Mouse (Mus musculus): Measurements from ENCODE around the gene Prep. TPM values are rescaled to one million over a fixed set of nuclear protein-coding genes. Genes with fewer than 3 reads are reported as not detected.

Prep gene
- polyA plus RNA-seq, 1 experiment from 2014 or later: 22.1 TPM

- peaks cover 38% of the 10 kb centered on the region for H3K4me1 ChIP-seq (replicated peaks; ENCODE audit: control insufficient read depth, insufficient read depth, low read length)
- H3K9ac ChIP-seq (ENCODE audit: low read depth, low read length): no peak overlapping the region
- H3K9me3 ChIP-seq (ENCODE audit: control insufficient read depth, low read length): no peaks in the 10 kb centered on the region
- H3K27me3 ChIP-seq (replicated peaks; ENCODE audit: control insufficient read depth, insufficient read depth, low read length): no peaks in the 10 kb centered on the region
- H3K4me2 ChIP-seq: peak overlapping the region; percentile 45; the same call in 1 of the 2 replicates
- no peak for DNase-seq (ENCODE audit: low spot score)
- 77% methylated on average over 5 of the region's 5 CpGs for WGBS
- H3K4me3 ChIP-seq (ENCODE audit: low read depth, low read length): no peak overlapping the region
- H3K27ac ChIP-seq (ENCODE audit: low read depth, low read length): no peak overlapping the region
- peaks cover 10% of the 10 kb centered on the region; the same call in 1 of the 2 replicates for H3K36me3 ChIP-seq (ENCODE audit: control insufficient read depth, insufficient read depth, low read length)
- ATAC-seq (replicated peaks; ENCODE audit: low FRiP score): no peak
Measured at GRCm38 (mm10) chr10:45070362-45070761, 3.4 kb downstream of the Prep start.

GRCm38 (mm10) chr10:45070929-45071813 is 4.2 kb downstream of the Prep start:
- no peak overlapping the region for H3K9ac ChIP-seq (ENCODE audit: low read depth, low read length)

GRCm38 (mm10) chr10:45072339-45072738 is 5.3 kb downstream of the Prep start:
- ATAC-seq (replicated peaks; ENCODE audit: low FRiP score) (no peak), DNase-seq (ENCODE audit: low spot score) (no peak)
- Histone ChIP-seq H3K9me3 (ENCODE audit: control insufficient read depth, low read length) (no peaks in the 10 kb centered on the region), H3K36me3 (ENCODE audit: control insufficient read depth, insufficient read depth, low read length) (peaks cover 10% of the 10 kb centered on the region; the same call in 1 of the 2 replicates), H3K4me1 (replicated peaks; ENCODE audit: control insufficient read depth, insufficient read depth, low read length) (peaks cover 49% of the 10 kb centered on the region), H3K4me2 (no peak overlapping the region), H3K27me3 (replicated peaks; ENCODE audit: control insufficient read depth, insufficient read depth, low read length) (no peaks in the 10 kb centered on the region), H3K4me3 (ENCODE audit: low read depth, low read length) (no peak overlapping the region), H3K9ac (ENCODE audit: low read depth, low read length) (no peak overlapping the region), H3K27ac (ENCODE audit: low read depth, low read length) (no peak overlapping the region)
- WGBS: 90% methylated on average over 4 of the region's 4 CpGs

More at GRCm38 (mm10) chr10:45070929-45071813, 4.2 kb downstream of the Prep start:
- no peak overlapping the region for H3K27ac ChIP-seq (ENCODE audit: low read depth, low read length)
- ATAC-seq (replicated peaks; ENCODE audit: low FRiP score) (peak; percentile 33), DNase-seq (ENCODE audit: low spot score) (no peak)
- peak overlapping the region; percentile 45 for H3K4me2 ChIP-seq
- WGBS: 59% methylated on average over 13 of the region's 13 CpGs
- peaks cover 10% of the 10 kb centered on the region; the same call in 1 of the 2 replicates for H3K36me3 ChIP-seq (ENCODE audit: control insufficient read depth, insufficient read depth, low read length)
- peaks cover 40% of the 10 kb centered on the region for H3K4me1 ChIP-seq (replicated peaks; ENCODE audit: control insufficient read depth, insufficient read depth, low read length)
- no peaks in the 10 kb centered on the region for H3K27me3 ChIP-seq (replicated peaks; ENCODE audit: control insufficient read depth, insufficient read depth, low read length)
- no peaks in the 10 kb centered on the region for H3K9me3 ChIP-seq (ENCODE audit: control insufficient read depth, low read length)
- H3K4me3 ChIP-seq (ENCODE audit: low read depth, low read length): no peak overlapping the region

- no peak for DNase-seq (ENCODE audit: low spot score)
- WGBS: 90% methylated on average over 6 of the region's 6 CpGs
- peaks cover 44% of the 10 kb centered on the region for H3K4me1 ChIP-seq (replicated peaks; ENCODE audit: control insufficient read depth, insufficient read depth, low read length)
Measured at GRCm38 (mm10) chr10:45074543-45074942, 7.5 kb downstream of the Prep start.

GRCm38 (mm10) chr10:45075491-45076051 is 8.6 kb downstream of the Prep start:
- no peak overlapping the region for H3K4me3 ChIP-seq (ENCODE audit: low read depth, low read length)
- H3K36me3 ChIP-seq (ENCODE audit: control insufficient read depth, insufficient read depth, low read length): peaks cover 10% of the 10 kb centered on the region; the same call in 1 of the 2 replicates
- no peak overlapping the region for H3K27ac ChIP-seq (ENCODE audit: low read depth, low read length)
- H3K4me2 ChIP-seq: no peak overlapping the region
- H3K9ac ChIP-seq (ENCODE audit: low read depth, low read length): no peak overlapping the region
- WGBS: 71% methylated on average over 5 of the region's 5 CpGs
- H3K9me3 ChIP-seq (ENCODE audit: control insufficient read depth, low read length): no peaks in the 10 kb centered on the region
- no peak for ATAC-seq (replicated peaks; ENCODE audit: low FRiP score)
- no peaks in the 10 kb centered on the region for H3K27me3 ChIP-seq (replicated peaks; ENCODE audit: control insufficient read depth, insufficient read depth, low read length)
- H3K4me1 ChIP-seq (replicated peaks; ENCODE audit: control insufficient read depth, insufficient read depth, low read length): peaks cover 46% of the 10 kb centered on the region
- no peak for DNase-seq (ENCODE audit: low spot score)

More at GRCm38 (mm10) chr10:45074543-45074942, 7.5 kb downstream of the Prep start:
- no peaks in the 10 kb centered on the region for H3K9me3 ChIP-seq (ENCODE audit: control insufficient read depth, low read length)
- no peak overlapping the region for H3K4me3 ChIP-seq (ENCODE audit: low read depth, low read length)
- no peak for ATAC-seq (replicated peaks; ENCODE audit: low FRiP score)
- H3K9ac ChIP-seq (ENCODE audit: low read depth, low read length): no peak overlapping the region
- H3K36me3 ChIP-seq (ENCODE audit: control insufficient read depth, insufficient read depth, low read length): peaks cover 10% of the 10 kb centered on the region; the same call in 1 of the 2 replicates
- H3K4me2 ChIP-seq: no peak overlapping the region
- H3K27ac ChIP-seq (ENCODE audit: low read depth, low read length): no peak overlapping the region
- H3K27me3 ChIP-seq (replicated peaks; ENCODE audit: control insufficient read depth, insufficient read depth, low read length): no peaks in the 10 kb centered on the region

GRCm38 (mm10) chr10:45076585-45076984 is 9.6 kb downstream of the Prep start:
- H3K4me3 ChIP-seq (ENCODE audit: low read depth, low read length): no peak overlapping the region

GRCm38 (mm10) chr10:45077353-45077752 is 10.3 kb downstream of the Prep start:
- Histone ChIP-seq H3K4me3 (ENCODE audit: low read depth, low read length) (no peak overlapping the region), H3K4me2 (no peak overlapping the region), H3K36me3 (ENCODE audit: control insufficient read depth, insufficient read depth, low read length) (peaks cover 6% of the 10 kb centered on the region; the same call in 1 of the 2 replicates), H3K27me3 (replicated peaks; ENCODE audit: control insufficient read depth, insufficient read depth, low read length) (no peaks in the 10 kb centered on the region), H3K9ac (ENCODE audit: low read depth, low read length) (no peak overlapping the region), H3K9me3 (ENCODE audit: control insufficient read depth, low read length) (no peaks in the 10 kb centered on the region), H3K27ac (ENCODE audit: low read depth, low read length) (no peak overlapping the region), H3K4me1 (replicated peaks; ENCODE audit: control insufficient read depth, insufficient read depth, low read length) (peaks cover 42% of the 10 kb centered on the region)
- 45% methylated on average over 5 of the region's 5 CpGs for WGBS
- ATAC-seq (replicated peaks; ENCODE audit: low FRiP score) (no peak; the same call in 1 of the 2 replicates), DNase-seq (ENCODE audit: low spot score) (no peak)

More at GRCm38 (mm10) chr10:45076585-45076984, 9.6 kb downstream of the Prep start:
- peaks cover 10% of the 10 kb centered on the region; the same call in 1 of the 2 replicates for H3K36me3 ChIP-seq (ENCODE audit: control insufficient read depth, insufficient read depth, low read length)
- 84% methylated on average over 10 of the region's 10 CpGs for WGBS
- no peak overlapping the region for H3K9ac ChIP-seq (ENCODE audit: low read depth, low read length)
- no peak for ATAC-seq (replicated peaks; ENCODE audit: low FRiP score)
- no peak for DNase-seq (ENCODE audit: low spot score)
- H3K4me1 ChIP-seq (replicated peaks; ENCODE audit: control insufficient read depth, insufficient read depth, low read length): peaks cover 42% of the 10 kb centered on the region
- H3K27ac ChIP-seq (ENCODE audit: low read depth, low read length): no peak overlapping the region
- no peaks in the 10 kb centered on the region for H3K9me3 ChIP-seq (ENCODE audit: control insufficient read depth, low read length)
- H3K27me3 ChIP-seq (replicated peaks; ENCODE audit: control insufficient read depth, insufficient read depth, low read length): no peaks in the 10 kb centered on the region
- H3K4me2 ChIP-seq: no peak overlapping the region

- H3K9ac ChIP-seq (ENCODE audit: low read depth, low read length): no peak overlapping the region
- 72% methylated on average over 5 of the region's 5 CpGs for WGBS
- H3K36me3 ChIP-seq (ENCODE audit: control insufficient read depth, insufficient read depth, low read length): no peaks in the 10 kb centered on the region
- H3K4me1 ChIP-seq (replicated peaks; ENCODE audit: control insufficient read depth, insufficient read depth, low read length): peaks cover 51% of the 10 kb centered on the region
- ATAC-seq (replicated peaks; ENCODE audit: low FRiP score) (no peak), DNase-seq (ENCODE audit: low spot score) (no peak)
- no peak overlapping the region for H3K27ac ChIP-seq (ENCODE audit: low read depth, low read length)
- no peaks in the 10 kb centered on the region for H3K9me3 ChIP-seq (ENCODE audit: control insufficient read depth, low read length)
- no peak overlapping the region for H3K4me2 ChIP-seq
- no peaks in the 10 kb centered on the region for H3K27me3 ChIP-seq (replicated peaks; ENCODE audit: control insufficient read depth, insufficient read depth, low read length)
- no peak overlapping the region for H3K4me3 ChIP-seq (ENCODE audit: low read depth, low read length)
Measured at GRCm38 (mm10) chr10:45079756-45080155, 12.8 kb downstream of the Prep start.
